Mouse (Mus musculus): ENCODE results near the gene Pold1.

Pold1 gene

GRCm38 (mm10) chr7:44523056-44523455 lies 25.6 kb downstream of the Pold1 start:
- no peak for DNase-seq

- peak; percentile 88 for DNase-seq
Measured at GRCm38 (mm10) chr7:44521710-44522109, 26.9 kb downstream of the Pold1 start.

GRCm38 (mm10) chr7:44520990-44521389 lies 27.7 kb downstream of the Pold1 start:
- no peak for DNase-seq

GRCm38 (mm10) chr7:44519240-44519913 lies 29.3 kb downstream of the Pold1 start:
- DNase-seq, result no peak

GRCm38 (mm10) chr7:44507491-44507890 lies 41.2 kb downstream of the Pold1 start:
- no peak for DNase-seq

DNA sequence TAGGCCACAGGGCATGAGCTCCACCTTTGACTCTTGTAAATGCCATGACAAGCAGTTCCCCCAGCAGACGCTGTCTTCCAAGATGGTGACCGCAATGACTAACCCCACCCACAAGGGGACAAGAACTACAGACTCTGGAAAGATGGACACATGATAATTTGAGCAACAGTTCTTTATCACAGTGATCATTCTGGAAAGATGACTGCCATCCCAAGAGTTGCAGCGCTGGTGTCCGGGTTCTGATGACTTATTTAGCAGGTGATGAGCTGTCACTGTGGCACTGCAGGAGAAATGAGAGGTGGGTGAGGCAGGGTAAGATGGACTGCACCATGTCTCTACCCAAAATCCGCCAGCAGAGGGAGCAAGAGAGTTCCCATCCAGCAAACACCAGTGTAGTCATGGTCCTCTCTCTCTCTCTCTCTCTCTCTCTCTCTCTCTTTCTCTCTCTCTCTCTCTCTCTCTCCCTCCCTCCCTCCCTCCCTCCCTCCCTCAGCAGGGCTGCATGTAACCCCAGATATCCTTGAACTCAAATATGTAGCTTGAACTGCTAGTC lies 47.0 kb downstream of the Pold1 start:
- peak; percentile 82 for DNase-seq

DNA sequence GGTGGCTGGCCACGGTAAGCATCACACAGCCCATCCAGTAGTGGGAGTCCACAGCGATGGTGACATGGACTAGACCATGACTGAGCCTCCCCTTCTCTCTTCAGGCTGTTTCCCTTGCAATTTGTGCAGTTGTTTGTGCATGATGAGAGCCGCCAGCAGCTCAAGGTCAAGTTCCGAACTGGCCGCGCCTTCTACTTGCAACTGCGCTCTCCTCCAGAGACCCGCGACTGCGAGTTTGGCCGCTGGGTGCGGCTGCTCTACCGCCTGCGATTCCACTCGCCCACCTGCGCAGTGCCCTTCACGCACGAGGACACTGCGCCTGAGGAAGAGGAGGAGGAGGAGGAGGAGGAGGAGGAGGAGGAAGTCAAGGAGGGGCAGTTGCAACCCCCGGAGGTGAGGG lies 48.6 kb downstream of the Pold1 start:
- DNase-seq, result no peak

- no peak for DNase-seq
Measured at GRCm38 (mm10) chr7:44498922-44499321, 49.7 kb downstream of the Pold1 start.

DNA sequence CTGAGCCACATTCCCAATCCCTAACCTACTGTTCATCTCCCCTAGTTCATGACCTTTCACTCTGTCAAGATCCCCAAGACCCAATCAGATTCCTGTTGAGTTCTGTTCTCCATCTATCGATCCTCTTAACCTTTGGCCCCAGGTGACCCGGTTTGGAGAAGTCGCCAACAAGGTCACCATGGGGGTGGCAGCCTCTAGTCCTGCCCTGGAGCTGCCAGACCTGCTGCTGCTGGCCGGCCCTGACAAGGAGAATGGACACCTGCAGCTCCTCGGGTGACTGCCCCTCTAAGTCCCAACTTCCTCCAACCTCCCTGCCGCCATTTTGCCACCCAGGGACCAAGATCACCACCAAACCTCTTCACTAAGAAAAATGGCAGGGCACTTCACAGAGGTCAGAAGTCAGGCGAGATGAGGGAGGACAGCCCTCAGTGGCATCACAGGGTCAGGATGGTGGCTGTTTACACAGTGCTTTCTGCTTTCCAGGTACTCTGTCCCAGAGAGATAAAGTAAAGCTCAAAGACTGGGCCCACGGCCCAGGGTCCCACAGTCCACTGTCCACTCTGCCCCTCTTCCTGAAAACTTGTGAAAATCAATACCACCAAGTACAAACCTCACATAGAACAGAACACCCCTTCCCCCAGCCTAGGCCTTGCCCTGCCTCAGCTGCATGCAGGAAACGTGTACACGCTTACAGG lies 51.1 kb downstream of the Pold1 start:
- DNase-seq, result no peak

DNA sequence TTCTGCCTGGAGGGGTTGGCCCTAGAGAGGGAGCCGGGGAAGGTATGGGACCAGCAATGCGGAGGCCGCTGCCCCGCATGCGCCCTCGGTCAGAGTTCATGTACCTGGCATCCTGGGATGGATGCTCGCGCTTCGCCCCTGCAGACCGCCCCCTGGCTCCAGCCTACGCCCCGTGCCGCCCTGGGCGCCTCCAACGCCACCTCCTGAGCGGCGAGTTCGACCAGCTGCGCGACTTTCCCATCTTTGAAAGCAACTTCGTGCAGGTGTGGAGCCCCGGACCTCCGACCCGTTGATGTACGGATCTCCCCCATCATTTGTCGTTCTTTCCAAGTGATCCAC lies 51.9 kb downstream of the Pold1 start:
- DNase-seq, result no peak

DNA sequence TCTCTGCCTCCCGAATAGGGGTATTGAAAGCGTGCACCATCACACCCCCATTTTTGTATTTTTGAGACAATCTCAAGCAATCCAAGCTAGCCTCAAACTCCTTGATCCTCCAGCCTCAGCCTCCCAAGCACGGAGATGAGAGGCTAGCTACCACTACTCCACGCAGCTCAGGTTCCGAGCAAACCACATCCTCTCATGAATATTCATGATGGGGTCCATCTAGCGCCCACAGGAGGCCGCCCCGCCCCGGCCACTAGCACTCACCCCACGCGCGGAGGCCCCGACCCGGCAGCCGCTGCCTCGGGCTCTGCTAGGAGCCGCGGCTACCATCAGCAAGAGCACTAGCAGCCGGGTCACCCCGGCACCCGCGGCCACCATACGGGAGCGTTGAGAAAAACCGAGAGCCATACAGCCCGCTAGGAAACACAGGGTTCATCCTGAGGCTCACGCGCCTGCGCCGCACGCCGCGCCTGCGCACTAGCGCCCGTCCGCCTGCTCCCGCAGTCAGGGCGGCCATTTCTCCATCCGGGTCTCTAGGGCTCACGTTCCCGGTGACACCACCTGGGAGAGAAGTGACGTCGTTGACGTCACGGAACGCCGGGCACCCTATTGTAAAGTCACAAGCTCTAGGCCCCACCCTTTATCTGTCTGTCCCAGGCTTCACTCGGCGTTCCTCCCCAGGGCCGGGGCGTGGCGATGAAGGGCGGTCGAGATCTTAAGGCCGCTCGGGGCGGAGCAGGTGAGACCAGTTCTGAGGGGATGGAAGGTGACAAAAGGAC lies 52.5 kb downstream of the Pold1 start, which contains the start of the genes Emc10 and Fam71e1:
TSS of gene Emc10 (minus strand) at position 538 of the 779 bp plus-strand sequence.
TSS of gene Fam71e1 (plus strand) at position 590 of the 779 bp plus-strand sequence.
- peak; percentile 99 for DNase-seq

DNA sequence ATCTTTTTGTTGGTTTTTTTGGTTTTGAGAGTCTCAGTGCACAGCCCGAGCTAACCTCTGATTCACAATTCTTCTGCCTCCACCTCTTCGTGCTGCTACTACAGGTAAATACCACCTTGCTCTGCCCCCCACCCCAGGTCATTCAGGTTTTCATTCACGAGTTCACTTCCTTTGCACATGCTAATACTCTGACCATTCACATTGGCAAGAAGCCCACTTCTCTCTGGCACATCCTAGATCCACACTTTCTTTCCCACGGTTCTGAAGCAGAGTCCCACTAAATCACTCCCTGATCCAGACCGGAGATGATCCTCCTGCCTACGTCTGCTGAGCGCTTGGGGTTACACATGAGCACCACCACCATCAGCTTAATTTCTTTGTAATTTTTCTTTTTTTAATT lies 53.6 kb downstream of the Pold1 start:
- DNase-seq, result no peak

GRCm38 (mm10) chr7:44494681-44495080 lies 54.0 kb downstream of the Pold1 start:
- DNase-seq, result no peak

GRCm38 (mm10) chr7:44492166-44492826 lies 56.4 kb downstream of the Pold1 start:
- DNase-seq, result no peak

DNA sequence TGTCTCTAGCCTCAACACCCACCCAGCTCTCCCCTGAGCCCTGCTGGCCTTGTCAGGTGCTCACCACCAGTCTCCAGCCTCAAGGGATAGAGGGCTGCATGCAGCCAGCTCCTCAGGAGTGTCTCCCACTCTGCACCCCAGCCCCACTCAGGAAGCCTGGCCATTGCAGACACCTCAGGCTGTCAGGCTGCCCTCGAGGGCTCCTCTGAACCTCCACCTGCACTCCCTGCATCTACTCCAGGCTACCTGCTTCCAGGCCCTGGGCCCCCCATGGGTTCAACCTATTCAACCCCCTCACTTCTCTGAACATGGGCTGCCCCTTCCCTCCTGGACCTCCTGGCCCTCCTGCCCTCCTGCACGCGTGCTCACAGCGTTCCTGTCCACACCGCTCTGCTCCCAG lies 57.3 kb downstream of the Pold1 start:
- no peak for DNase-seq

DNA sequence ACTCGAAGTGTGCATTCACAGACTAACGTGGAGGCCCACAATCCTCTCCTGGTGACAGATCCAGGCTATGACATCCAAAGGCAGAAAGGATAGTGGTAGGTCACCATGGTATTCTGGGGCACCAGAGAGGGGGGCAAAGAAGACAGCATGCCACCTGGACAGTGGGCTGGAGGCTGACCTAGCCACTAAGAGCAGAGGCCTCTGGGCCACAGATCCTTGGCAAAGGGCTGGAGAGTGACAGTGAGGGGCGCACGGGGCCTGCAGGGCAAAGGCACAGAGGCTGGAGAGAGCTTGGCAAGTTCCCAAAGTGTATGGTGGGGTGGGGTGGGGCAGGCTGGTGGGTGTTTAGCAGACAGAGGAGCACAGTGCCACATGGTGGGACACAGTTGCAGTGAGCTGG lies 58.4 kb downstream of the Pold1 start:
- no peak for DNase-seq

DNA sequence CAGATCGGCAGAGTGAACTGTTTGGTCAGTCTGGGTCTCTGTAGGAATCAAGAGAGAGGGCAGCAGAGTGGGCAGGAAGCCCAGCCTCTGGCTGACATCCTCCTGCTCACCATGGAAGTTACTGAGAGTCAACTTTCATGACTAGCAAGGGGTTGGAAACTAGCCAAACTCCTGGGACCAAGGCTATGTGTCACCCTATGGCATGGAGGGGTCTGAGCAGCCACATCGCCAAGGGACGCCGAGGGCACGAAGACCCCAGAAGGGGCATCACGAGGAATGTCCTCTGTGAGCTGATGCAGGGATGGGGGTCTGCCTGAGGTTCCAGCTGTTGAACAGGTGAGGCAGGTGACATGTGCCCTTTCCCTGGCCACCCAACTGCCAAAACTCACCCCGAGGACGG lies 60.1 kb downstream of the Pold1 start:
- DNase-seq, result no peak

GRCm38 (mm10) chr7:44487936-44488335 lies 60.7 kb downstream of the Pold1 start:
- DNase-seq, result no peak

- no peak for DNase-seq
Measured at GRCm38 (mm10) chr7:44486927-44487575, 61.6 kb downstream of the Pold1 start.

- no peak for DNase-seq
Measured at GRCm38 (mm10) chr7:44485572-44486195, 63.0 kb downstream of the Pold1 start.

DNA sequence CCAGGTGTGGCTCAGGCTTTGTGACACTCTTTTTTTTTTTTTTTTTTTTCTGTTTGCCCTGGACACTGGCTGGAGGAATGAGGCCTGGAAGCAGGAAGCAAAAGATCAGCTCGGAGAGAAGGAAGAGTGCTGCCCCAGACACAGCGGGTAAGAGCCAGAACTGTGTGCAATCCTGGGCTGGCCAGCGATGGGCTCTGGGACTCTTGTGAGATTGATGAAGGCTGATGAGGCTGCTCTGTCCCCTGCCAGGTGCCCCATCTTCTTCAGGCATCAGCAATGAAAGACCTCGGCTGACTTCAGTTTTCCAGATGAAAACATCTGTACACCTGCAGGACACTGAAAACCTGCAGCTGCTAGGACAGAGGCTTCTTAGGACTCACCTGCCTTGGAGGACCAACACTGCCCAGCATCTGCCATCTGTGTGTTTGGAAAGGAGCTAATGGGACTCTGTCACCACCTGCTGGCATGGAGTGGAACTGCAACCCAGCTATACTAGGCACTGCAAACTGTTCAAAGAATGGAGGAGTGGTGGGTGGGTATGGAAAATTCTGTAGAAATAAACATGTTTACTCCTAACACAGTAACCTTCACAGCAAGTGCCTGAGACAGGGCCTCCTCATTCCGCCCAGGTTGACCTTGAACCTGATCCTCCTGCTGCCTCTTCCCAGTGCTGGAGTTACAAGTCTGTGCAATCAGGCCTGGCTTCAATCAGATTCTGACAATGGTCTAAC lies 63.6 kb downstream of the Pold1 start:
- DNase-seq, result peak; percentile 74

Measured in thymus, postnatal 14 days (tissue).